Mouse (Mus musculus) forebrain, embryonic 13.5 days (tissue): ENCODE measurements around the gene Dazap2. TPM values are rescaled to one million over a fixed set of nuclear protein-coding genes. Genes with fewer than 3 reads are reported as not detected.

Experiments used
- ATAC-seq: fragments of 200-750 bp; cut with Nextera tagmentation; 2 replicates; pipeline ENCODE4 v1.8.0; 2017
- H3K27ac ChIP-seq: fragments of 300-500 bp; sonication (generic); 2 replicates; pipeline ENCODE4 v1.5.1; 2015; ENCODE audit warnings: inconsistent platforms, mild to moderate bottlenecking, moderate library complexity
- H3K27me3 ChIP-seq: fragments of 300-500 bp; sonication (generic); 2 replicates; pipeline ENCODE4 v1.6.1; 2015; ENCODE audit warnings: mild to moderate bottlenecking, inconsistent platforms
- H3K36me3 ChIP-seq: fragments of 300-500 bp; sonication (generic); 2 replicates; pipeline ENCODE4 v1.6.1; 2015; ENCODE audit warnings: mild to moderate bottlenecking, inconsistent platforms; ENCODE audit not compliant: poor library complexity, severe bottlenecking
- H3K4me1 ChIP-seq: fragments of 300-500 bp; sonication (generic); 2 replicates; pipeline ENCODE4 v1.6.1; 2015; ENCODE audit warnings: inconsistent platforms
- H3K4me2 ChIP-seq: fragments of 300-500 bp; sonication (generic); 2 replicates; pipeline ENCODE4 v1.6.1; 2015; ENCODE audit warnings: inconsistent platforms, mild to moderate bottlenecking, moderate library complexity
- H3K4me3 ChIP-seq: fragments of 300-500 bp; sonication (generic); 2 replicates; pipeline ENCODE4 v1.5.1; 2015; ENCODE audit warnings: mild to moderate bottlenecking, inconsistent platforms
- H3K9ac ChIP-seq: fragments of 300-500 bp; sonication (generic); 2 replicates; pipeline ENCODE4 v1.6.1; 2015; ENCODE audit warnings: mild to moderate bottlenecking, inconsistent platforms
- H3K9me3 ChIP-seq: fragments of 300-500 bp; sonication (generic); replicated peaks from 2 replicates; pipeline ENCODE4 v1.6.1; 2016; ENCODE audit warnings: inconsistent platforms
- WGBS: fragments of 180-500 bp; shearing (Covaris S2); methylation state at CpG from one replicate; pipeline ENCODE4 v1.1.7; 2015; 5-methylcytosine and 5-hydroxymethylcytosine counted together
- polyA plus RNA-seq: library from polyadenylated mRNA; unstranded; fragments of >200 nt; fragmentation: Nextera tagmentation; extraction: Ambion mirVana; gene quantifications from 2 replicates; pipeline ENCODE4 v1.2.1, GENCODE M21; 2015

Dazap2 gene
- polyA plus RNA-seq, 1 experiment from 2014 or later, result 192 TPM

GRCm38 (mm10) chr15:100646161-100646560 is 31.0 kb downstream of the Dazap2 start:
- H3K4me3 ChIP-seq, result no peak overlapping the region
- no peaks in the 10 kb centered on the region for H3K9me3 ChIP-seq
- no peak overlapping the region for H3K27ac ChIP-seq
- no peaks in the 10 kb centered on the region for H3K27me3 ChIP-seq
- ATAC-seq, result no peak
- H3K36me3 ChIP-seq, result no peaks in the 10 kb centered on the region
- H3K9ac ChIP-seq, result no peak overlapping the region
- no peak overlapping the region for H3K4me2 ChIP-seq
- no peaks in the 10 kb centered on the region for H3K4me1 ChIP-seq
- WGBS, result 78% methylated on average over 6 of the region's 6 CpGs

GRCm38 (mm10) chr15:100650111-100650510 is 35.0 kb downstream of the Dazap2 start:
- Histone ChIP-seq H3K4me3 (no peak overlapping the region), H3K27me3 (no peaks in the 10 kb centered on the region), H3K4me2 (no peak overlapping the region), H3K9ac (no peak overlapping the region), H3K9me3 (no peaks in the 10 kb centered on the region), H3K27ac (no peak overlapping the region), H3K4me1 (no peaks in the 10 kb centered on the region), H3K36me3 (no peaks in the 10 kb centered on the region)
- 87% methylated on average over 10 of the region's 10 CpGs for WGBS
- no peak for ATAC-seq

- no peak overlapping the region for H3K4me3 ChIP-seq
- no peak overlapping the region for H3K4me2 ChIP-seq
- H3K36me3 ChIP-seq, result no peaks in the 10 kb centered on the region
- no peaks in the 10 kb centered on the region for H3K27me3 ChIP-seq
- H3K9ac ChIP-seq, result no peak overlapping the region
- no peaks in the 10 kb centered on the region for H3K4me1 ChIP-seq
- ATAC-seq, result no peak
- no peaks in the 10 kb centered on the region for H3K9me3 ChIP-seq
- 86% methylated on average over 9 of the region's 9 CpGs for WGBS
- no peak overlapping the region for H3K27ac ChIP-seq
Measured at GRCm38 (mm10) chr15:100651610-100652009, 36.5 kb downstream of the Dazap2 start.

GRCm38 (mm10) chr15:100654271-100654670 is 39.1 kb downstream of the Dazap2 start:
- H3K27me3 ChIP-seq, result no peaks in the 10 kb centered on the region

GRCm38 (mm10) chr15:100655201-100655600 is 40.1 kb downstream of the Dazap2 start:
- no peak overlapping the region for H3K4me3 ChIP-seq
- H3K4me1 ChIP-seq, result no peaks in the 10 kb centered on the region
- no peaks in the 10 kb centered on the region for H3K36me3 ChIP-seq
- H3K27me3 ChIP-seq, result no peaks in the 10 kb centered on the region
- no peaks in the 10 kb centered on the region for H3K9me3 ChIP-seq
- 86% methylated on average over 5 of the region's 5 CpGs for WGBS
- H3K4me2 ChIP-seq, result no peak overlapping the region
- no peak overlapping the region for H3K9ac ChIP-seq
- no peak for ATAC-seq
- no peak overlapping the region for H3K27ac ChIP-seq

More at GRCm38 (mm10) chr15:100654271-100654670, 39.1 kb downstream of the Dazap2 start:
- no peak overlapping the region for H3K4me2 ChIP-seq
- H3K9ac ChIP-seq, result no peak overlapping the region
- 92% methylated on average over 1 of the region's 1 CpGs for WGBS
- ATAC-seq, result no peak
- H3K27ac ChIP-seq, result no peak overlapping the region
- H3K4me3 ChIP-seq, result no peak overlapping the region
- H3K9me3 ChIP-seq, result no peaks in the 10 kb centered on the region
- H3K4me1 ChIP-seq, result no peaks in the 10 kb centered on the region
- H3K36me3 ChIP-seq, result no peaks in the 10 kb centered on the region

GRCm38 (mm10) chr15:100660306-100660705 is 45.2 kb downstream of the Dazap2 start:
- H3K36me3 ChIP-seq, result no peaks in the 10 kb centered on the region

GRCm38 (mm10) chr15:100660805-100661204 is 45.7 kb downstream of the Dazap2 start:
- no peak overlapping the region for H3K27ac ChIP-seq
- H3K4me3 ChIP-seq, result no peak overlapping the region
- no peaks in the 10 kb centered on the region for H3K4me1 ChIP-seq
- H3K27me3 ChIP-seq, result no peaks in the 10 kb centered on the region
- no peak overlapping the region for H3K4me2 ChIP-seq
- no peaks in the 10 kb centered on the region for H3K9me3 ChIP-seq
- H3K9ac ChIP-seq, result no peak overlapping the region
- H3K36me3 ChIP-seq, result no peaks in the 10 kb centered on the region
- no peak for ATAC-seq
- 92% methylated on average over 5 of the region's 5 CpGs for WGBS

More at GRCm38 (mm10) chr15:100660306-100660705, 45.2 kb downstream of the Dazap2 start:
- H3K27ac ChIP-seq, result no peak overlapping the region
- no peak overlapping the region for H3K4me2 ChIP-seq
- no peak overlapping the region for H3K4me3 ChIP-seq
- H3K27me3 ChIP-seq, result no peaks in the 10 kb centered on the region
- WGBS, result 89% methylated on average over 9 of the region's 9 CpGs
- no peaks in the 10 kb centered on the region for H3K4me1 ChIP-seq
- no peak for ATAC-seq
- H3K9ac ChIP-seq, result no peak overlapping the region
- no peaks in the 10 kb centered on the region for H3K9me3 ChIP-seq

- no peaks in the 10 kb centered on the region for H3K36me3 ChIP-seq
- no peaks in the 10 kb centered on the region for H3K27me3 ChIP-seq
Measured at GRCm38 (mm10) chr15:100664813-100665274, 49.7 kb downstream of the Dazap2 start.

GRCm38 (mm10) chr15:100665411-100666218 is 50.5 kb downstream of the Dazap2 start:
- no peak for ATAC-seq
- Histone ChIP-seq H3K9me3 (no peaks in the 10 kb centered on the region), H3K4me1 (no peaks in the 10 kb centered on the region), H3K9ac (no peak overlapping the region), H3K4me3 (no peak overlapping the region), H3K4me2 (no peak overlapping the region), H3K36me3 (no peaks in the 10 kb centered on the region), H3K27me3 (no peaks in the 10 kb centered on the region), H3K27ac (no peak overlapping the region)
- 42% methylated on average over 9 of the region's 9 CpGs for WGBS

More at GRCm38 (mm10) chr15:100664813-100665274, 49.7 kb downstream of the Dazap2 start:
- Histone ChIP-seq H3K27ac (no peak overlapping the region), H3K4me3 (no peak overlapping the region), H3K9ac (no peak overlapping the region), H3K4me1 (no peaks in the 10 kb centered on the region), H3K9me3 (no peaks in the 10 kb centered on the region), H3K4me2 (no peak overlapping the region)
- no peak for ATAC-seq
- 83% methylated on average over 9 of the region's 9 CpGs for WGBS

GRCm38 (mm10) chr15:100666219-100666696 is 51.1 kb downstream of the Dazap2 start:
- Histone ChIP-seq H3K36me3 (no peaks in the 10 kb centered on the region), H3K27ac (no peak overlapping the region), H3K9ac (no peak overlapping the region), H3K4me3 (no peak overlapping the region), H3K9me3 (no peaks in the 10 kb centered on the region), H3K4me1 (no peaks in the 10 kb centered on the region), H3K4me2 (no peak overlapping the region), H3K27me3 (no peaks in the 10 kb centered on the region)
- 10% methylated on average over 7 of the region's 7 CpGs for WGBS
- no peak for ATAC-seq

GRCm38 (mm10) chr15:100666851-100667250 is 51.7 kb downstream of the Dazap2 start:
- Histone ChIP-seq H3K4me1 (no peaks in the 10 kb centered on the region), H3K9me3 (no peaks in the 10 kb centered on the region), H3K4me3 (no peak overlapping the region), H3K27ac (no peak overlapping the region), H3K9ac (no peak overlapping the region), H3K36me3 (no peaks in the 10 kb centered on the region), H3K4me2 (no peak overlapping the region), H3K27me3 (no peaks in the 10 kb centered on the region)
- no peak for ATAC-seq
- WGBS, result 42% methylated on average over 12 of the region's 12 CpGs

GRCm38 (mm10) chr15:100667420-100667819 is 52.3 kb downstream of the Dazap2 start:
- Histone ChIP-seq H3K4me2 (no peak overlapping the region), H3K9ac (no peak overlapping the region), H3K4me3 (no peak overlapping the region), H3K4me1 (no peaks in the 10 kb centered on the region), H3K36me3 (no peaks in the 10 kb centered on the region), H3K9me3 (no peaks in the 10 kb centered on the region), H3K27ac (no peak overlapping the region), H3K27me3 (no peaks in the 10 kb centered on the region)
- 68% methylated on average over 6 of the region's 6 CpGs for WGBS
- no peak for ATAC-seq
